Mouse (Mus musculus) lung, adult 2 months (tissue): ENCODE measurements around the gene Rnf41. TPM values are rescaled to one million over a fixed set of nuclear protein-coding genes. Genes with fewer than 3 reads are reported as not detected.
A peak's percentile ranks its signal among the peaks of the same experiment; 100 is the strongest.

Experiments used
- DNase-seq: peaks from one replicate; pipeline ENCODE4 v3.0.0; 2022
- H3K4me1 ChIP-seq: fragments of 200-500 bp; 2 replicates; pipeline ENCODE4 v1.6.1; 2011; ENCODE audit warnings: low read length; ENCODE audit not compliant: control insufficient read depth, insufficient read depth
- H3K4me3 ChIP-seq: fragments of 200-500 bp; replicated peaks from 2 replicates; pipeline ENCODE3; 2011; ENCODE audit warnings: low read depth, mild to moderate bottlenecking, control low read depth, low read length; ENCODE audit errors: extremely low read depth
- CTCF ChIP-seq: fragments of 200-500 bp; IDR thresholded peaks from 2 replicates; pipeline ENCODE4 v1.5.1; 2011; ENCODE audit warnings: mild to moderate bottlenecking, low read length, control low read depth; ENCODE audit not compliant: insufficient read depth
- POLR2A ChIP-seq: fragments of 200-500 bp; IDR thresholded peaks from 2 replicates; pipeline ENCODE4 v1.6.1; 2011; ENCODE audit warnings: low read depth, mild to moderate bottlenecking, control low read depth, low read length, borderline replicate concordance; ENCODE audit errors: extremely low read depth
- WGBS: fragments of 180-500 bp; shearing (Covaris S2); methylation state at CpG from one replicate; pipeline ENCODE4 v1.1.7; 2018; 5-methylcytosine and 5-hydroxymethylcytosine counted together
- polyA plus RNA-seq: library from polyadenylated mRNA; depleted of rRNA; stranded (reverse); fragments of >200 nt; gene quantifications from 2 replicates; pipeline ENCODE4 v1.2.3, GENCODE M21; 2012; rRNA removed

Gene Rnf41
- 24.4 and 25.5 TPM in 2 replicates for polyA plus RNA-seq

DNA sequence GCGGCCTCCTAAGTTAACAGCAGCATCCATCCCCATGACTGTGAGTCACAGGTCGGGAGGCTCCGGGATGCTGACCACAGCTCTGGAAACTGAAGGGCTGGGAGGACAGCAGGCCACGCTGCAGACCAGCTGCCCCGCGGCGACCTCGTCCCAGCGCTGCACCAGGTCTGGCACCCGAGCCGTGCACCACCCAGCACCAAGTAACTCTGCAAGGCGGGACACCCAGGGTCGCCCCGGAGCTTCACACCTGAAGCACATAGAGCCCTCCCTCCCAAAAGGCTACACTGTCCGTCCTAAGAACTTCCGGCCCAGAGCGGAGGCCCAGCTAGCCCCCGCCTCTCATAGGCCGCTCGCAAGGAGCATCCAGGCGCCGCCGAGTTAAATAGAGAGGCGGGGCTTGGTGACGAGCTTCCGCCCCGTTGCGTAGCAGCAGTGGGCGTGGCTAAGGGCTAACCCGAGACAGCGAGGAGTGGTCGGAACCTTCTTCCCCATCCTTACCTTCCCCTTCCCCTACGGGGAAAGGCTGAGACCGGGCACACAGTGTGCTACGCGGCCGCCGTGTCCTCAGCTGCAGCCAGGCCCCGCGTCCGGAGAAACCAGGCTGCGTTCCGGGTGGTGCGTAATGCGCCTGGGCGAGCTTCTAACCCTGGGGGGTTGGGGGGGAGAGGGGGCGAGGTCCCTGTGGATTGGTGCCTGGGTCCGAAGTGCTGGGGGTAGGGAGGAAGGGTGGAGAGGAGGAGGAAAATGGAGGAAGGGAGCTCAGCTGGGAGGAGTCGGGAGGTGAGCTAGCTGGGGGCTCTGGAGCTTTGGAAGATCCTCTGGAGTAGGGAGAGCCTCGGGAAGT, at the start of gene Rnf41, which contains the start of gene Nabp2:
Gene Rnf41, plus strand, starts transcription at position 447 of the 844 bp plus-strand sequence.
Gene Nabp2, minus strand, starts transcription at position 282 of the 844 bp plus-strand sequence.
- Histone ChIP-seq H3K4me3 (peak within 1 kb of the TSS; percentile 94), H3K4me1 (peaks cover 18% of the 10 kb centered on the region)
- TF ChIP-seq POLR2A (peak; percentile 83; the same call in 1 of the 2 replicates), CTCF (no peak)
- under 1% methylated on average over 50 of the region's 50 CpGs for WGBS
- DNase-seq, result peak; percentile 98

GRCm38 (mm10) chr10:128361836-128362235, 49.6 kb upstream of the Rnf41 start:
- no peak for TF ChIP-seq POLR2A
- TF ChIP-seq CTCF, result no peak

GRCm38 (mm10) chr10:128362568-128362967, 48.9 kb upstream of the Rnf41 start:
- TF ChIP-seq POLR2A (no peak), CTCF (peak; percentile 16; the same call in 1 of the 2 replicates)
- no peaks in the 10 kb centered on the region for H3K4me1 ChIP-seq
- 46% methylated on average over 3 of the region's 3 CpGs for WGBS
- no peak for DNase-seq
- no peak overlapping the region for H3K4me3 ChIP-seq

More at GRCm38 (mm10) chr10:128361836-128362235, 49.6 kb upstream of the Rnf41 start:
- Histone ChIP-seq H3K4me1 (no peaks in the 10 kb centered on the region), H3K4me3 (no peak overlapping the region)
- DNase-seq, result no peak
- 83% methylated on average over 6 of the region's 6 CpGs for WGBS

DNA sequence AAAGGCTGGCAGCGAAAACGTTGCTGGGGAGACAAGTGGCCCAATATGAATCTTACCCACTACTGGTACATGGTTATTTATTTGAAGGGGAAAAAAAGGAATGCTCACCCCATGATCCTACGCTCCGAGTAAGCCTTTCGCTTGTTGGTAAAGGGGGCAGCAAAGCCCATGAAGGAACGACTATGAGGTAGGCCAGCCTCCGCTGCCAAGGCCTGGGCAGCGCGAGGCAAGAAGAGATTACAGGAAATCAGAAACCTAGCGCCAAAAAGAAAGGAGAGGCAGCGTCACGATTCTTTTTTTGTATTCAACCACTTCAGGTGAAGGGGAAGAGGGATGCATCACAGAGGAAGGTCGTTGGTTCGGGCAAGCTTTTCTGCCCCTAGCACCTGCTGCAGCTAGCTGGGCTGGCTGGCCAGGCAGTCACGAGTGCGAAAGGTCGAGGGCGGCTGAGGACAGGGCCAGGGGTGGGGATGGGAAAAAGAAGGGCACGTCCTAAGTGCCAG, 43.5 kb upstream of the Rnf41 start:
- WGBS, result 12% methylated on average over 19 of the region's 19 CpGs
- no peak for DNase-seq
- TF ChIP-seq CTCF, result no peak
- TF ChIP-seq POLR2A, result no peak
- peak overlapping the region; percentile 86 for H3K4me3 ChIP-seq
- peaks cover 4% of the 10 kb centered on the region; the same call in 1 of the 2 replicates for H3K4me1 ChIP-seq

DNA sequence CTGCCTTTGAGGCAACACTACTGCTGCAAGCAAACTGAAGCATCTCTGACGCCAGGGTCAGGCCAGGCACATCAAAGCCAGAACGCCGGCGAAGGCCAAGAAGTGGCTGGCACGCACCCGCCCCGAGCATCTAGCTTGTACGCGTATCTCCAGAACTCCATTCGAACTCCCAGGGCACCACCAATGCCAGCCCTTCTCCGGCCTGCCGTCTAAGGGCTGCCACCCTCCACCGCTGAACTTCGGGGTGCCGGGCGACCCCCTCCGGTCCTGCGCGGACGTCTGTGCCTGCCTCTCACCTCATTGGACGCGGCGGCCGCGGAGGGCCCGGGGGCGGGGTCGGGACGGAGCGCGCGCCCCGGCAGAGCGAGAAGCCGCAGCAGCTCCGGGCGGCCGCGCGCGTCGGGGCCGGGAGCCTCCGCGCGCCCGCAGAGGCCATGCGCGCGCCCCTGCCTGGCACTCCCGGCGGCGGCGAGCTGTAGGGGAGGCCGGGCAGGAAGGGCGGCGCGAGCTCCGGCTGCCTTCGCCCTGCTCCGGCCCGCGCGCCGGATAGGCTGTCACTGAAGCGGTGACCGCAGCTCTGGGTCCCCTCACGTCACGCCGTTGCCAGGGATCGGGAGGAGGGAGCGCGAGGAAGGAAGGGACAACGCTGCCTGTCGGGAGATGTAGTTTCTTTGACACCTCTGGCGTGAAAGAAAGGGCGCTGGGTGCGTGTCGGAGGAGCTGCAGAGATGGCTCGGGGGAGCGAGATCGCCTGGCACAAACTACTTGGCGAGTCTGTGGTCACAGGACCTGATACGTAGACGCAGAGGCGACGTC, 42.8 kb upstream of the Rnf41 start, which contains the start of gene Coq10a:
Gene Coq10a, minus strand, starts transcription at position 596 of the 816 bp plus-strand sequence.
- Histone ChIP-seq H3K4me1 (peaks cover 4% of the 10 kb centered on the region; the same call in 1 of the 2 replicates), H3K4me3 (peak within 1 kb of the TSS; percentile 86)
- peak; percentile 90 for DNase-seq
- peak; percentile 98 for TF ChIP-seq POLR2A
- no peak for TF ChIP-seq CTCF
- under 1% methylated on average over 87 of the region's 87 CpGs for WGBS

GRCm38 (mm10) chr10:128369218-128369543, 42.3 kb upstream of the Rnf41 start:
- WGBS, result 2% methylated on average over 9 of the region's 9 CpGs
- no peak for DNase-seq
- Histone ChIP-seq H3K4me1 (peaks cover 4% of the 10 kb centered on the region; the same call in 1 of the 2 replicates), H3K4me3 (peak overlapping the region; percentile 86)
- TF ChIP-seq CTCF (no peak), POLR2A (no peak)

DNA sequence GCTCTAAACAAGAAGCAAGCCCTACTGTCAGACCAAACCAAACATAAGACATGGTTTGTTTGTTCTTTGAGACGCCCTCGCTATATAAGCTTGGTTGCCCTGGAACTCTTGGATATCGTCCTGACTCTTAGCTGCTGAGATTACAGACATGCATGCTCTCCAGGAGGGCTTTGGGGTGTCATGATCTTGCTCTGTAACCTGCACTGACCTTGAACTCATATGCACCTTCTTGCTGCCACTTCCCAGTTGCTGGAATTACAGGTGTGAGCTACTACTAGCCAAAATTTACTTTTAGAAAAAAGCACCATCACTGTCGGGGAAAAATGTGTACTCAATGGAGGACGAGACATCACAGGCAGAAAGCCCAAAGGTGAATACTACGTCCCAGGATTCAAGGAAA, 41.9 kb upstream of the Rnf41 start:
- Histone ChIP-seq H3K4me1 (peaks cover 4% of the 10 kb centered on the region; the same call in 1 of the 2 replicates), H3K4me3 (no peak overlapping the region)
- TF ChIP-seq CTCF (no peak), POLR2A (no peak)
- DNase-seq, result no peak
- WGBS, result 62% methylated on average over 6 of the region's 6 CpGs

- Histone ChIP-seq H3K4me1 (peaks cover 4% of the 10 kb centered on the region; the same call in 1 of the 2 replicates), H3K4me3 (no peak overlapping the region)
- DNase-seq, result no peak
- WGBS, result 57% methylated on average over 6 of the region's 6 CpGs
- TF ChIP-seq CTCF (no peak), POLR2A (no peak)
These were observed 41.4 kb upstream of the Rnf41 start for GRCm38 (mm10) chr10:128370021-128370420.

- 60% methylated on average over 4 of the region's 4 CpGs for WGBS
- Histone ChIP-seq H3K4me1 (peaks cover 4% of the 10 kb centered on the region; the same call in 1 of the 2 replicates), H3K4me3 (no peak overlapping the region)
- TF ChIP-seq POLR2A (no peak), CTCF (no peak)
- DNase-seq, result no peak
These were observed 40.9 kb upstream of the Rnf41 start for GRCm38 (mm10) chr10:128370601-128371000.

DNA sequence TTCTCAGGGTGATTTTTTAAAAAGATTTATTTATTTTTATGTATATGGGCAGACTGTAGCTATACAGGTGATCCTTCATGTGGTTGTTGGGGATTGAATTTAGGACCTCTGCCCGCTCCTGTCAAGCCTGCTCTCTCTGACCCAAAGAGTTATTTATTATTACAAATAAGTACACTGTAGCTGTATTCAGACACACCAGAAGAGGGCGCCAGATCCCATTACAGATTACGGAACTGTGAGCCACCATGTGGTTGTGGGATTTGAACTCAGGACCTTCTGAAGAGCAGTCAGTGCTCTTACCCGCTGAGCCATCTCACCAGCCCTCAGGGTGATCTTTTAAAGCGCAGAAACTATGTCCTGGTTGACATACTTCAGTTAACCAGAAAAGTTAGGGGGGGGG, 39.3 kb upstream of the Rnf41 start:
- no peak for TF ChIP-seq CTCF
- no peak for TF ChIP-seq POLR2A
- Histone ChIP-seq H3K4me1 (peaks cover 7% of the 10 kb centered on the region; the same call in 1 of the 2 replicates), H3K4me3 (no peak overlapping the region)
- DNase-seq, result no peak
- 78% methylated on average over 5 of the region's 5 CpGs for WGBS
